Mouse (Mus musculus) neural tube, embryonic 14.5 days (tissue): ENCODE measurements around the gene Cebpb. TPM values are rescaled to one million over a fixed set of nuclear protein-coding genes. Genes with fewer than 3 reads are reported as not detected.

Experiments
- ATAC-seq: fragments of 200-750 bp; cut with Nextera tagmentation; 2 replicates; pipeline ENCODE4 v1.8.0; 2017; ENCODE audit warnings: low read depth, mild to moderate bottlenecking, moderate TSS enrichment, moderate library complexity
- H3K27ac ChIP-seq: fragments of 300-500 bp; sonication (generic); 2 replicates; pipeline ENCODE4 v1.5.1; 2014; ENCODE audit warnings: low read depth, mild to moderate bottlenecking, control low read depth, low read length, moderate library complexity, mixed read lengths
- H3K27me3 ChIP-seq: fragments of 300-500 bp; sonication (generic); 2 replicates; pipeline ENCODE4 v1.6.1; 2014; ENCODE audit warnings: low read length; ENCODE audit not compliant: control insufficient read depth, insufficient read depth
- H3K36me3 ChIP-seq: fragments of 300-500 bp; sonication (generic); 2 replicates; pipeline ENCODE4 v1.6.1; 2014; ENCODE audit warnings: low read length, mixed read lengths; ENCODE audit not compliant: control insufficient read depth, insufficient read depth
- H3K4me1 ChIP-seq: fragments of 300-500 bp; sonication (generic); 2 replicates; pipeline ENCODE4 v1.6.1; 2014; ENCODE audit warnings: low read length; ENCODE audit not compliant: control insufficient read depth, insufficient read depth
- H3K4me2 ChIP-seq: fragments of 300-500 bp; sonication (generic); 2 replicates; pipeline ENCODE4 v1.6.1; 2014; ENCODE audit warnings: mild to moderate bottlenecking, low read depth, low read length, control low read depth
- H3K4me3 ChIP-seq: fragments of 300-500 bp; sonication (generic); 2 replicates; pipeline ENCODE4 v1.5.1; 2014; ENCODE audit warnings: low read depth, low read length, control low read depth, mixed read lengths
- H3K9ac ChIP-seq: fragments of 300-500 bp; sonication (generic); replicated peaks from 2 replicates; pipeline ENCODE4 v1.6.1; 2014; ENCODE audit warnings: low read depth, mild to moderate bottlenecking, control low read depth, low read length, mixed read lengths
- H3K9me3 ChIP-seq: fragments of 300-500 bp; sonication (generic); 2 replicates; pipeline ENCODE4 v1.6.1; 2016; ENCODE audit warnings: low read length; ENCODE audit not compliant: control insufficient read depth
- WGBS: fragments of 180-500 bp; shearing (Covaris S2); extraction: QIAGEN DNeasy Blood & Tissue Kit; methylation state at CpG from one replicate; pipeline ENCODE4 v1.1.7; 2014; 5-methylcytosine and 5-hydroxymethylcytosine counted together
- polyA plus RNA-seq: library from polyadenylated mRNA; unstranded; fragments of >200 nt; fragmentation: Nextera tagmentation; extraction: Ambion mirVana; gene quantifications from 2 replicates; pipeline ENCODE4 v1.2.1, GENCODE M21; 2014

The Cebpb gene
- polyA plus RNA-seq, 1 experiment from 2014 or later = 1.1 TPM

- peaks cover 7% of the 10 kb centered on the region; the same call in 1 of the 2 replicates for H3K36me3 ChIP-seq
- H3K27me3 ChIP-seq = no peaks in the 10 kb centered on the region
- 89% methylated on average over 7 of the region's 7 CpGs for WGBS
- H3K4me2 ChIP-seq = no peak overlapping the region
- H3K9ac ChIP-seq = no peak overlapping the region
- no peaks in the 10 kb centered on the region for H3K4me1 ChIP-seq
- ATAC-seq = no peak
- no peak overlapping the region for H3K4me3 ChIP-seq
- no peaks in the 10 kb centered on the region for H3K9me3 ChIP-seq
- no peak overlapping the region for H3K27ac ChIP-seq
Observed at GRCm38 (mm10) chr2:167652694-167653093, 36.0 kb upstream of the Cebpb start.

- Histone ChIP-seq H3K4me2 (no peak overlapping the region), H3K36me3 (peaks cover 7% of the 10 kb centered on the region; the same call in 1 of the 2 replicates), H3K9ac (no peak overlapping the region), H3K4me1 (peaks cover 13% of the 10 kb centered on the region), H3K27ac (no peak overlapping the region), H3K27me3 (no peaks in the 10 kb centered on the region), H3K9me3 (no peaks in the 10 kb centered on the region), H3K4me3 (no peak overlapping the region)
- no peak for ATAC-seq
- 81% methylated on average over 10 of the region's 10 CpGs for WGBS
Observed at GRCm38 (mm10) chr2:167654911-167655600, 33.7 kb upstream of the Cebpb start.

- H3K4me1 ChIP-seq = peaks cover 22% of the 10 kb centered on the region
- H3K27me3 ChIP-seq = no peaks in the 10 kb centered on the region
- H3K4me2 ChIP-seq = no peak overlapping the region
- 88% methylated on average over 16 of the region's 16 CpGs for WGBS
- ATAC-seq = no peak
- H3K4me3 ChIP-seq = no peak overlapping the region
- no peak overlapping the region for H3K9ac ChIP-seq
- H3K9me3 ChIP-seq = no peaks in the 10 kb centered on the region
- H3K27ac ChIP-seq = 0 out of 2 replicates have a peak overlapping the region, but pooled peaks have one; percentile 22
- peaks cover 7% of the 10 kb centered on the region; the same call in 1 of the 2 replicates for H3K36me3 ChIP-seq
Observed at GRCm38 (mm10) chr2:167656629-167657478, 31.9 kb upstream of the Cebpb start.

GRCm38 (mm10) chr2:167657973-167658372, 30.7 kb upstream of the Cebpb start:
- Histone ChIP-seq H3K9me3 (no peaks in the 10 kb centered on the region), H3K9ac (no peak overlapping the region), H3K36me3 (peaks cover 7% of the 10 kb centered on the region; the same call in 1 of the 2 replicates), H3K4me1 (peaks cover 22% of the 10 kb centered on the region), H3K4me3 (no peak overlapping the region), H3K4me2 (no peak overlapping the region), H3K27me3 (no peaks in the 10 kb centered on the region), H3K27ac (no peak overlapping the region)
- WGBS = 94% methylated on average over 4 of the region's 4 CpGs
- ATAC-seq = no peak

- H3K27me3 ChIP-seq = no peaks in the 10 kb centered on the region
- H3K4me3 ChIP-seq = no peak overlapping the region
- ATAC-seq = no peak
- H3K27ac ChIP-seq = no peak overlapping the region
- H3K36me3 ChIP-seq = peaks cover 5% of the 10 kb centered on the region; the same call in 1 of the 2 replicates
- H3K9ac ChIP-seq = no peak overlapping the region
- no peaks in the 10 kb centered on the region for H3K9me3 ChIP-seq
- 80% methylated on average over 11 of the region's 11 CpGs for WGBS
- H3K4me1 ChIP-seq = peaks cover 22% of the 10 kb centered on the region
- H3K4me2 ChIP-seq = no peak overlapping the region
Observed at GRCm38 (mm10) chr2:167658712-167659111, 30.0 kb upstream of the Cebpb start.

- Histone ChIP-seq H3K4me2 (peak overlapping the region; percentile 96), H3K4me1 (peaks cover 22% of the 10 kb centered on the region), H3K36me3 (no peaks in the 10 kb centered on the region), H3K9ac (0 out of 2 replicates have a peak overlapping the region, but pooled peaks have one; percentile 84), H3K9me3 (no peaks in the 10 kb centered on the region), H3K27ac (no peak overlapping the region), H3K4me3 (peak overlapping the region; percentile 83; the same call in 1 of the 2 replicates), H3K27me3 (no peaks in the 10 kb centered on the region)
- WGBS = 65% methylated on average over 10 of the region's 10 CpGs
- no peak for ATAC-seq
Observed at GRCm38 (mm10) chr2:167659177-167659846, 29.4 kb upstream of the Cebpb start.

GRCm38 (mm10) chr2:167659847-167660610, 28.7 kb upstream of the Cebpb start:
- ATAC-seq = no peak
- no peak overlapping the region for H3K27ac ChIP-seq
- WGBS = 22% methylated on average over 13 of the region's 13 CpGs

GRCm38 (mm10) chr2:167660611-167660971, 28.1 kb upstream of the Cebpb start:
- H3K9me3 ChIP-seq = no peaks in the 10 kb centered on the region
- H3K27me3 ChIP-seq = no peaks in the 10 kb centered on the region
- no peaks in the 10 kb centered on the region for H3K36me3 ChIP-seq
- 2% methylated on average over 12 of the region's 12 CpGs for WGBS
- H3K4me3 ChIP-seq = peak overlapping the region; percentile 83
- H3K27ac ChIP-seq = no peak overlapping the region
- peak; percentile 5; the same call in 1 of the 2 replicates for ATAC-seq
- peak overlapping the region; percentile 84 for H3K9ac ChIP-seq
- H3K4me2 ChIP-seq = peak overlapping the region; percentile 96
- H3K4me1 ChIP-seq = peaks cover 22% of the 10 kb centered on the region

More at GRCm38 (mm10) chr2:167659847-167660610, 28.7 kb upstream of the Cebpb start:
- H3K4me1 ChIP-seq = peaks cover 22% of the 10 kb centered on the region
- H3K27me3 ChIP-seq = no peaks in the 10 kb centered on the region
- peak overlapping the region; percentile 83 for H3K4me3 ChIP-seq
- peak overlapping the region; percentile 96 for H3K4me2 ChIP-seq
- no peaks in the 10 kb centered on the region for H3K9me3 ChIP-seq
- H3K9ac ChIP-seq = peak overlapping the region; percentile 84
- no peaks in the 10 kb centered on the region for H3K36me3 ChIP-seq
